ENCODE assay signal across 24 mouse cellular contexts in the genomic region with DNA sequence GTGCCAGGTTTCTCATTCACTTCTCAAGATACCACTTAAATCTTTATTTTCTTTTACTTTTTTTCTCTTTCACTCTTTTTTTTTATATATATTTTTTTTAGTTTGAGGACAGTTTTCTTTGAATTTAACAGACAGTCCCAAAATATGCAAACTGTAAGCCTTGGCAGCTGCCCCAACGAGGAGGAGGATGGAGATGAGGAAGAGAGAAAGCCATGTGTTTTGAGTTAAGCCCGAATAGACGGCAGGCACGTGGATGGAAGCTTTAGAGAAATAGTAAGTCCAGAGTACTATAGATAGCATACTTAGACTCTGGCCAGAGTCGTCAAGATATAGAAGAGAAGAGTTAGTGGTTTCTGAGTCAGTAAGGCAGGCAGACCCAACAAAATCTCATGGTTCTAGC. TPM values are rescaled to one million over a fixed set of nuclear protein-coding genes. Genes with fewer than 3 reads are reported as not detected.
A peak's percentile ranks its signal among the peaks of the same experiment; 100 is the strongest.
DNase-seq lines count a peak whose midpoint lies in the region; ATAC-seq and TF ChIP-seq lines count a peak whose summit lies in the region.
"Had no signal": no experiment of that assay in that cellular context is flagged by ENCODE, and none has a peak within 500 bp of the region (broad histone marks: within the 10 kb centered on the region; RNA-seq: fewer than 3 reads in every experiment).

No protein-coding gene starts in this region.

- H3K27me3 ChIP-seq in CH12.LX (replicated peaks) (no peaks in the 10 kb centered on the region), MEL (ENCODE audit: control insufficient read depth in 1 of 2, insufficient read depth in 2 of 2, low read length in 2 of 2) (no peaks in the 10 kb centered on the region; a peak in 1 of 4 replicates)
- no peaks in the 10 kb centered on the region for H3K27me3 ChIP-seq in midbrain, embryonic 15.5 days (replicated peaks)
- H3K27me3 ChIP-seq: Patski had no signal

- H3K36me3 ChIP-seq in CH12.LX (replicated peaks in 1 of 2; ENCODE audit: control insufficient read depth in 1 of 2, insufficient read depth in 1 of 2, low read length in 1 of 2) (peaks cover 0 to 3% of the 10 kb centered on the region in 2 experiments), MEL (ENCODE audit: control insufficient read depth in 1 of 2, insufficient read depth in 2 of 2, low read length in 2 of 2) (no peaks in the 10 kb centered on the region)
- no peaks in the 10 kb centered on the region for H3K36me3 ChIP-seq in midbrain, embryonic 15.5 days (replicated peaks)

- peak; percentile 53 to 60 for DNase-seq in right cerebral cortex, postnatal 10 days (ENCODE audit: low spot score in 2 of 2)
- DNase-seq in right cerebral cortex, postnatal 36 days (ENCODE audit: low spot score in 2 of 2) = no peak
- DNase-seq in CH12.LX (ENCODE audit: extremely low read depth) (no peak), MEL (ENCODE audit: low read depth, low spot score) (no peak), NIH3T3 (ENCODE audit: low read depth) (peak; percentile 14)
- no peak for DNase-seq in neural tube, embryonic 10.5 days (ENCODE audit: extremely low spot score, low spot score)
- no peak for DNase-seq in adrenal gland, adult 2 months
- DNase-seq: adrenal gland, adult 8-10 months; adrenal gland, postnatal 10 days; adrenal gland, postnatal 14 days; adrenal gland, postnatal 25 days; adrenal gland, postnatal 36 days; B cell, adult 2 months; cerebellum, adult 11 months; cerebellum, adult 11-12 months; cerebellum, adult 18-20 months; cerebellum, adult 2 months; cerebellum, adult 8-10 months; cerebellum, adult 9-10 months had no signal

- TF ChIP-seq CTCF in CH12.LX (conservative IDR thresholded peaks at IDR 0.05 in 1 of 2, IDR thresholded peaks at IDR 0.05 in 1 of 2; ENCODE audit: low read depth in 2 of 2, low read length in 2 of 2) (no peak), MEL (IDR thresholded peaks at IDR 0.05 in 2 of 3, conservative IDR thresholded peaks at IDR 0.05 in 1 of 3; ENCODE audit: control insufficient read depth in 1 of 3, insufficient read depth in 1 of 3, low read depth in 2 of 3, low read length in 3 of 3, poor library complexity in 1 of 3, severe bottlenecking in 1 of 3) (no peak)

- TF ChIP-seq EP300 in CH12.LX (IDR thresholded peaks at IDR 0.05; ENCODE audit: low read length) (no peak), MEL (IDR thresholded peaks at IDR 0.05; ENCODE audit: low read depth in 1 of 2, low read length in 2 of 2) (no peak)

- H3K27ac ChIP-seq in CH12.LX (ENCODE audit: insufficient read depth, low read depth) (no peak overlapping the region), MEL (ENCODE audit: control insufficient read depth, low read depth, low read length) (no peak overlapping the region)
- H3K27ac ChIP-seq in midbrain, embryonic 15.5 days = no peak overlapping the region

- TF ChIP-seq POLR2A in CH12.LX (IDR thresholded peaks at IDR 0.05; ENCODE audit: low read depth, low read length) = no peak
- TF ChIP-seq POLR2A in MEL (IDR thresholded peaks at IDR 0.05; ENCODE audit: control insufficient read depth in 1 of 2, insufficient read depth in 1 of 2, low read depth in 1 of 2, low read length in 2 of 2, poor library complexity in 1 of 2) = no peak

- in situ Hi-C loops in CH12.LX (cut with MboI; ENCODE audit: low pct_ligation_motif_present, low pct_unique_long_range_greater_than_20kb, low sequenced_read_pairs) = no loop called here

- H3K79me2 ChIP-seq in CH12.LX (replicated peaks; ENCODE audit: control insufficient read depth, extremely low read depth, insufficient read depth, poor library complexity, severe bottlenecking) = no peaks in the 10 kb centered on the region
- no peaks in the 10 kb centered on the region for H3K79me2 ChIP-seq in MEL (ENCODE audit: control insufficient read depth, insufficient read depth, low read length, poor library complexity)

- dilution Hi-C loops in CH12.LX (cut with MboI; ENCODE audit: extremely low pct_ligation_motif_present, extremely low pct_unique_long_range_greater_than_20kb, low sequenced_read_pairs) = no loop called here

- no peak overlapping the region for H3K4me3 ChIP-seq in CH12.LX (replicated peaks in 1 of 3; ENCODE audit: low read depth in 2 of 3, low read length in 2 of 3, poor library complexity in 1 of 3)
- H3K4me3 ChIP-seq in MEL (ENCODE audit: control insufficient read depth in 1 of 2, insufficient read depth in 1 of 2, low read depth in 2 of 2, low read length in 2 of 2) = no peak overlapping the region
- no peak overlapping the region for H3K4me3 ChIP-seq in midbrain, embryonic 15.5 days

- WGBS in midbrain, embryonic 15.5 days = 84% methylated on average over 5 of the region's 5 CpGs

- H3K4me2 ChIP-seq in CH12.LX (ENCODE audit: insufficient read depth, low read depth, poor library complexity, severe bottlenecking) = no peak overlapping the region
- no peak overlapping the region for H3K4me2 ChIP-seq in midbrain, embryonic 15.5 days

- H3K4me1 ChIP-seq in CH12.LX (ENCODE audit: control insufficient read depth in 1 of 2, insufficient read depth in 2 of 2) = peaks cover 0 to 7% of the 10 kb centered on the region in 2 experiments; a peak in 1 of 4 replicates
- H3K4me1 ChIP-seq in MEL (ENCODE audit: control insufficient read depth in 1 of 2, insufficient read depth in 2 of 2, low read length in 2 of 2) = no peaks in the 10 kb centered on the region
- no peaks in the 10 kb centered on the region for H3K4me1 ChIP-seq in midbrain, embryonic 15.5 days

- no peak for ATAC-seq in midbrain, embryonic 15.5 days (replicated peaks)
- ATAC-seq: activated CD4-positive, CD25-positive, alpha-beta regulatory T cell, adult 4 months; CD4-positive, CD25-positive, alpha-beta regulatory T cell, adult 4 months; Patski had no signal

- no peak for TF ChIP-seq RAD21 in CH12.LX (IDR thresholded peaks at IDR 0.05; ENCODE audit: low read depth, low read length)
- TF ChIP-seq RAD21 in MEL (IDR thresholded peaks at IDR 0.05; ENCODE audit: low read depth, low read length) = no peak

- H3K9ac ChIP-seq in CH12.LX (ENCODE audit: insufficient read depth, low read depth) (no peak overlapping the region), MEL (ENCODE audit: control insufficient read depth, low read depth, low read length, poor library complexity, severe bottlenecking) (no peak overlapping the region)
- H3K9ac ChIP-seq in midbrain, embryonic 15.5 days = no peak overlapping the region

- peaks cover 2% of the 10 kb centered on the region for H3K9me3 ChIP-seq in CH12.LX (replicated peaks; ENCODE audit: low read length)
- no peaks in the 10 kb centered on the region for H3K9me3 ChIP-seq in MEL (replicated peaks; ENCODE audit: insufficient read depth, low read length)
- H3K9me3 ChIP-seq in midbrain, embryonic 15.5 days = no peaks in the 10 kb centered on the region
- H3K9me3 ChIP-seq: G1E had no signal

TF ChIP-seq in CH12.LX, 34 proteins besides CTCF, POLR2A, EP300 and RAD21:
- TF ChIP-seq MYC (IDR thresholded peaks at IDR 0.05; ENCODE audit: low read depth, low read length) = peak; percentile 53; the same call in 1 of the 2 replicates
- no peak for TF ChIP-seq RCOR1 (conservative IDR thresholded peaks at IDR 0.05; ENCODE audit: low read depth, low read length)

TF ChIP-seq in MEL, 35 proteins besides CTCF, POLR2A, EP300 and RAD21:
- TF ChIP-seq UBTF (IDR thresholded peaks at IDR 0.05; ENCODE audit: borderline replicate concordance, insufficient read depth, low read depth, low read length) (no peak), NELFE (IDR thresholded peaks at IDR 0.05; ENCODE audit: low read depth, low read length) (no peak), POLR2AphosphoS2 (IDR thresholded peaks at IDR 0.05; ENCODE audit: low read length) (no peak), MXI1 (IDR thresholded peaks at IDR 0.05; ENCODE audit: low read depth, low read length) (peak; percentile 50), ZMIZ1 (IDR thresholded peaks at IDR 0.05; ENCODE audit: low read depth, low read length) (no peak), KAT2A (conservative IDR thresholded peaks at IDR 0.05; ENCODE audit: low read depth, low read length) (no peak), MEF2A (IDR thresholded peaks at IDR 0.05; ENCODE audit: extremely low read depth, insufficient replicate concordance, low read depth, low read length, poor library complexity, severe bottlenecking) (no peak), MYB (IDR thresholded peaks at IDR 0.05; ENCODE audit: low read depth, low read length) (no peak), MYC (IDR thresholded peaks at IDR 0.05; ENCODE audit: low read depth, low read length) (0 out of 2 replicates have a peak, but pooled peaks have one; percentile 37), ZC3H11A (IDR thresholded peaks at IDR 0.05; ENCODE audit: low read depth, low read length) (no peak), TAL1 (IDR thresholded peaks at IDR 0.05; ENCODE audit: low read length) (no peak), JUND (IDR thresholded peaks at IDR 0.05; ENCODE audit: low read depth, low read length) (no peak)

RNA-seq across cellular contexts. Expression of gene Clasp1, which starts 11.1 kb away (rescaled TPM):
- 42.2 and 42.9 TPM in 2 replicates for total RNA-seq in CH12.LX (2012; rRNA removed)
- total RNA-seq in CH12.LX (2014; rRNA removed) = 31.8 and 32.0 TPM in 2 replicates
- polyA plus RNA-seq in CH12.LX (2012; ENCODE audit: insufficient read length, low read depth) = 51.3 and 53.2 TPM in 2 replicates
- 13.9 and 16.0 TPM in 2 replicates for total RNA-seq in MEL (2012; rRNA removed)
- polyA plus RNA-seq in MEL (2012; ENCODE audit: insufficient read depth in 1 of 2, insufficient read length in 2 of 2, low read depth in 1 of 2, low replicate concordance in 2 of 2, missing spikeins in 1 of 2) = 10 to 100 TPM in 1 of 2 experiments, not detected in 1; 21.3 TPM
- total RNA-seq in adrenal gland, adult 2 months (2021) = 10 to 100 TPM; 36.0 to 42.9 TPM
- polyA plus RNA-seq in adrenal gland, adult 2 months (2012; rRNA removed) = 13.1 and 14.9 TPM in 2 replicates
- polyA plus RNA-seq in midbrain, embryonic 15.5 days (2015; fragmentation: Nextera tagmentation; extraction: Ambion mirVana) = 124 and 135 TPM in 2 replicates

RNA-seq across cellular contexts. Expression of gene Nifk, which starts 56.1 kb away (rescaled TPM):
- total RNA-seq in CH12.LX (2012; rRNA removed) = 74.2 and 110 TPM in 2 replicates
- total RNA-seq in CH12.LX (2014; rRNA removed) = 219 and 237 TPM in 2 replicates
- 144 and 162 TPM in 2 replicates for polyA plus RNA-seq in CH12.LX (2012; ENCODE audit: insufficient read length, low read depth)
- 135 and 187 TPM in 2 replicates for total RNA-seq in MEL (2012; rRNA removed)
- polyA plus RNA-seq in MEL (2012; ENCODE audit: insufficient read depth in 1 of 2, insufficient read length in 2 of 2, low read depth in 1 of 2, low replicate concordance in 2 of 2, missing spikeins in 1 of 2) = 100 to 1,000 TPM; 133 to 316 TPM
- total RNA-seq in adrenal gland, adult 2 months (2021) = 10 to 100 TPM; 35.8 to 45.7 TPM
- polyA plus RNA-seq in adrenal gland, adult 2 months (2012; rRNA removed) = 1.7 and 2.4 TPM in 2 replicates
- 66.2 and 68.3 TPM in 2 replicates for polyA plus RNA-seq in midbrain, embryonic 15.5 days (2015; fragmentation: Nextera tagmentation; extraction: Ambion mirVana)

Comparison
In these comparisons a context has a peak if more than half of its experiments do, and no peak if none do; other contexts are left out.
1. DNase-seq: peak in right cerebral cortex, postnatal 10 days (2 of 2) and NIH3T3 (single experiment); none in right cerebral cortex, postnatal 36 days (0 of 2), CH12.LX (single experiment), MEL (single experiment), neural tube, embryonic 10.5 days (single experiment) and adrenal gland, adult 2 months (single experiment).
2. RNA of gene Nifk, which starts 56.1 kb away (polyA plus RNA-seq): 133 to 316 TPM in MEL, 144 to 162 TPM in CH12.LX and 66.2 to 68.3 TPM in midbrain, embryonic 15.5 days; 1.7 to 2.4 TPM in adrenal gland, adult 2 months; every median in the first group is over 10 times any median in the second.